Mouse (Mus musculus): ENCODE measurements around the gene Hsf5. TPM values are rescaled to one million over a fixed set of nuclear protein-coding genes. Genes with fewer than 3 reads are reported as not detected.

Gene Hsf5
- polyA plus RNA-seq, 1 experiment from 2014 or later: 0.49 TPM

GRCm38 (mm10) chr11:87580543-87581085 is 36.4 kb upstream of the Hsf5 start:
- Histone ChIP-seq H3K9me3 (no peaks in the 10 kb centered on the region), H3K4me2 (no peak overlapping the region), H3K9ac (no peak overlapping the region), H3K27me3 (peaks cover 17% of the 10 kb centered on the region; the same call in 1 of the 2 replicates), H3K4me3 (replicated peaks) (no peak overlapping the region), H3K36me3 (replicated peaks) (no peaks in the 10 kb centered on the region), H3K4me1 (peaks cover 30% of the 10 kb centered on the region), H3K27ac (no peak overlapping the region)
- WGBS: 44% methylated on average over 9 of the region's 10 CpGs
- ATAC-seq (ENCODE audit: low FRiP score): no peak

GRCm38 (mm10) chr11:87581161-87581865 is 35.7 kb upstream of the Hsf5 start:
- peaks cover 17% of the 10 kb centered on the region; the same call in 1 of the 2 replicates for H3K27me3 ChIP-seq
- H3K4me2 ChIP-seq: no peak overlapping the region
- H3K4me1 ChIP-seq: peaks cover 30% of the 10 kb centered on the region
- no peak overlapping the region for H3K4me3 ChIP-seq (replicated peaks)
- H3K9ac ChIP-seq: no peak overlapping the region
- no peaks in the 10 kb centered on the region for H3K9me3 ChIP-seq
- no peak for ATAC-seq (ENCODE audit: low FRiP score)
- no peaks in the 10 kb centered on the region for H3K36me3 ChIP-seq (replicated peaks)
- WGBS: 88% methylated on average over 12 of the region's 12 CpGs
- H3K27ac ChIP-seq: no peak overlapping the region

- Histone ChIP-seq H3K9ac (no peak overlapping the region), H3K4me2 (no peak overlapping the region), H3K27me3 (peaks cover 14% of the 10 kb centered on the region; the same call in 1 of the 2 replicates), H3K36me3 (replicated peaks) (no peaks in the 10 kb centered on the region), H3K4me3 (replicated peaks) (no peak overlapping the region), H3K9me3 (no peaks in the 10 kb centered on the region), H3K4me1 (peaks cover 29% of the 10 kb centered on the region), H3K27ac (no peak overlapping the region)
- WGBS: 81% methylated on average over 8 of the region's 8 CpGs
- ATAC-seq (ENCODE audit: low FRiP score): no peak
Observed at GRCm38 (mm10) chr11:87581933-87582710, 34.8 kb upstream of the Hsf5 start.

GRCm38 (mm10) chr11:87583291-87584034 is 33.5 kb upstream of the Hsf5 start:
- Histone ChIP-seq H3K27ac (no peak overlapping the region), H3K9me3 (no peaks in the 10 kb centered on the region), H3K4me1 (peaks cover 16% of the 10 kb centered on the region), H3K4me3 (replicated peaks) (no peak overlapping the region), H3K4me2 (no peak overlapping the region), H3K9ac (no peak overlapping the region), H3K36me3 (replicated peaks) (no peaks in the 10 kb centered on the region), H3K27me3 (peaks cover 12% of the 10 kb centered on the region; the same call in 1 of the 2 replicates)
- 82% methylated on average over 6 of the region's 6 CpGs for WGBS
- no peak for ATAC-seq (ENCODE audit: low FRiP score)

GRCm38 (mm10) chr11:87584711-87585505 is 32.1 kb upstream of the Hsf5 start:
- Histone ChIP-seq H3K36me3 (replicated peaks) (no peaks in the 10 kb centered on the region), H3K9me3 (no peaks in the 10 kb centered on the region), H3K4me2 (no peak overlapping the region), H3K4me1 (peaks cover 12% of the 10 kb centered on the region), H3K9ac (no peak overlapping the region), H3K4me3 (replicated peaks) (no peak overlapping the region), H3K27ac (no peak overlapping the region), H3K27me3 (peaks cover 4% of the 10 kb centered on the region; the same call in 1 of the 2 replicates)
- ATAC-seq (ENCODE audit: low FRiP score): no peak
- WGBS: 88% methylated on average over 10 of the region's 10 CpGs

- no peak overlapping the region for H3K9ac ChIP-seq
- H3K36me3 ChIP-seq (replicated peaks): no peaks in the 10 kb centered on the region
- H3K4me1 ChIP-seq: peaks cover 20% of the 10 kb centered on the region
- no peak for ATAC-seq (ENCODE audit: low FRiP score)
- no peaks in the 10 kb centered on the region for H3K27me3 ChIP-seq
- H3K4me3 ChIP-seq (replicated peaks): no peak overlapping the region
- 91% methylated on average over 5 of the region's 5 CpGs for WGBS
- no peak overlapping the region for H3K4me2 ChIP-seq
- no peaks in the 10 kb centered on the region for H3K9me3 ChIP-seq
- H3K27ac ChIP-seq: no peak overlapping the region
Observed at GRCm38 (mm10) chr11:87587211-87587874, 29.6 kb upstream of the Hsf5 start.

- Histone ChIP-seq H3K27ac (no peak overlapping the region), H3K4me3 (replicated peaks) (no peak overlapping the region), H3K9ac (no peak overlapping the region), H3K27me3 (no peaks in the 10 kb centered on the region), H3K36me3 (replicated peaks) (no peaks in the 10 kb centered on the region), H3K4me1 (peaks cover 41% of the 10 kb centered on the region), H3K9me3 (no peaks in the 10 kb centered on the region), H3K4me2 (0 out of 2 replicates have a peak overlapping the region, but pooled peaks have one; percentile 10)
- 86% methylated on average over 8 of the region's 8 CpGs for WGBS
- ATAC-seq (ENCODE audit: low FRiP score): no peak
Observed at GRCm38 (mm10) chr11:87589605-87590004, 27.4 kb upstream of the Hsf5 start.

- Histone ChIP-seq H3K4me3 (replicated peaks) (peak overlapping the region; percentile 66), H3K4me2 (peak overlapping the region; percentile 90), H3K27me3 (no peaks in the 10 kb centered on the region), H3K9me3 (no peaks in the 10 kb centered on the region), H3K4me1 (peaks cover 52% of the 10 kb centered on the region), H3K9ac (peak overlapping the region; percentile 83), H3K36me3 (replicated peaks) (no peaks in the 10 kb centered on the region), H3K27ac (peak overlapping the region; percentile 82)
- 2% methylated on average over 25 of the region's 25 CpGs for WGBS
- ATAC-seq (ENCODE audit: low FRiP score): no peak
Observed at GRCm38 (mm10) chr11:87590841-87591525, 26.0 kb upstream of the Hsf5 start.

GRCm38 (mm10) chr11:87591526-87592353 is 25.2 kb upstream of the Hsf5 start, which contains the start of gene Mtmr4:
Gene Mtmr4, plus strand, starts transcription at chr11:87592162.
- H3K9ac ChIP-seq: peak within 1 kb of the TSS; percentile 83
- H3K9me3 ChIP-seq: no peaks in the 10 kb centered on the region
- H3K36me3 ChIP-seq (replicated peaks): no peaks in the 10 kb centered on the region
- H3K27me3 ChIP-seq: no peaks in the 10 kb centered on the region
- peak within 1 kb of the TSS; percentile 90 for H3K4me2 ChIP-seq
- peak within 1 kb of the TSS; percentile 94 for H3K27ac ChIP-seq
- H3K4me1 ChIP-seq: peaks cover 60% of the 10 kb centered on the region
- WGBS: under 1% methylated on average over 61 of the region's 61 CpGs
- H3K4me3 ChIP-seq (replicated peaks): peak within 1 kb of the TSS; percentile 66
- peak; percentile 98 for ATAC-seq (ENCODE audit: low FRiP score)

GRCm38 (mm10) chr11:87592354-87592695 is 24.6 kb upstream of the Hsf5 start:
- Histone ChIP-seq H3K4me2 (peak overlapping the region; percentile 66), H3K4me1 (peaks cover 65% of the 10 kb centered on the region), H3K4me3 (replicated peaks) (peak overlapping the region; percentile 66), H3K27me3 (no peaks in the 10 kb centered on the region), H3K9ac (peak overlapping the region; percentile 77), H3K36me3 (replicated peaks) (peaks cover 5% of the 10 kb centered on the region), H3K27ac (peak overlapping the region; percentile 94), H3K9me3 (no peaks in the 10 kb centered on the region)
- ATAC-seq (ENCODE audit: low FRiP score): no peak
- under 1% methylated on average over 15 of the region's 15 CpGs for WGBS

Data from forebrain, embryonic 12.5 days (tissue).